Mouse (Mus musculus) kidney, adult 2 months (tissue): Measurements from ENCODE around the gene Dnm2. TPM values are rescaled to one million over a fixed set of nuclear protein-coding genes. Genes with fewer than 3 reads are reported as not detected.
"Not testable (repeated sequence)": the region's sequence is repeated elsewhere in the genome, so short reads cannot be mapped to it uniquely, and the experiment has no call there.

ENCODE experiments used
- DNase-seq: peaks from one replicate; pipeline ENCODE4 v3.0.0; 2021
- H3K27ac ChIP-seq: fragments of 200-500 bp; 2 replicates; pipeline ENCODE4 v1.5.1; 2012; ENCODE audit warnings: low read depth, low read length, control low read depth, inconsistent platforms; ENCODE audit not compliant: insufficient read depth
- H3K27me3 ChIP-seq: fragments of 200-500 bp; replicated peaks from 2 replicates; pipeline ENCODE4 v1.6.1; 2012; ENCODE audit warnings: mild to moderate bottlenecking, moderate library complexity, low read length, inconsistent platforms; ENCODE audit not compliant: control insufficient read depth, insufficient read depth
- H3K36me3 ChIP-seq: fragments of 200-500 bp; 2 replicates; pipeline ENCODE4 v1.6.1; 2012; ENCODE audit warnings: mild to moderate bottlenecking, moderate library complexity, low read length, inconsistent platforms; ENCODE audit not compliant: control insufficient read depth, insufficient read depth
- H3K4me1 ChIP-seq: fragments of 200-500 bp; 2 replicates; pipeline ENCODE4 v1.6.1; 2011; ENCODE audit warnings: low read length; ENCODE audit not compliant: control insufficient read depth, insufficient read depth
- H3K4me3 ChIP-seq: fragments of 200-500 bp; 2 replicates; pipeline ENCODE4 v1.5.1; 2011; ENCODE audit warnings: mild to moderate bottlenecking, low read depth, low read length, control low read depth; ENCODE audit not compliant: insufficient read depth
- CTCF ChIP-seq: fragments of 200-500 bp; conservative IDR thresholded peaks from 2 replicates; pipeline ENCODE4 v1.5.1; 2011; ENCODE audit warnings: low read depth, mild to moderate bottlenecking, control low read depth, low read length, moderate library complexity, mixed read lengths; ENCODE audit not compliant: insufficient read depth, insufficient read length
- POLR2A ChIP-seq: fragments of 200-500 bp; IDR thresholded peaks from one replicate; pipeline ENCODE4 v1.6.1; 2011; ENCODE audit warnings: low read depth, low read length, control low read depth
- WGBS: fragments of 180-500 bp; shearing (Covaris S2); methylation state at CpG from one replicate; pipeline ENCODE4 v1.1.7; 2018; 5-methylcytosine and 5-hydroxymethylcytosine counted together
- polyA plus RNA-seq: library from polyadenylated mRNA; depleted of rRNA; stranded (reverse); fragments of >200 nt; gene quantifications from 2 replicates; pipeline ENCODE4 v1.2.3, GENCODE M21; 2012

Dnm2 gene
- polyA plus RNA-seq, 1 experiment: 101 TPM

- H3K36me3 ChIP-seq: peaks cover 3% of the 10 kb centered on the region
- peak; percentile 73 for DNase-seq
Observed at GRCm38 (mm10) chr9:21469032-21470024, 44.6 kb downstream of the Dnm2 start.

GRCm38 (mm10) chr9:21472913-21473312, 48.2 kb downstream of the Dnm2 start:
- no peak for DNase-seq
- 87% methylated on average over 4 of the region's 4 CpGs for WGBS
- peaks cover 8% of the 10 kb centered on the region for H3K36me3 ChIP-seq

More at GRCm38 (mm10) chr9:21469032-21470024, 44.6 kb downstream of the Dnm2 start:
- Histone ChIP-seq H3K4me3 (no peak overlapping the region), H3K4me1 (no peaks in the 10 kb centered on the region), H3K27me3 (no peaks in the 10 kb centered on the region), H3K27ac (no peak overlapping the region)
- TF ChIP-seq POLR2A (no peak), CTCF (peak; percentile 65)
- 79% methylated on average over 20 of the region's 20 CpGs for WGBS

GRCm38 (mm10) chr9:21477707-21478106, 53.0 kb downstream of the Dnm2 start:
- DNase-seq: no peak
- Histone ChIP-seq H3K27me3 (no peaks in the 10 kb centered on the region), H3K36me3 (peaks cover 6% of the 10 kb centered on the region; the same call in 1 of the 2 replicates), H3K4me1 (no peaks in the 10 kb centered on the region), H3K27ac (no peak overlapping the region), H3K4me3 (no peak overlapping the region)
- TF ChIP-seq CTCF: no peak
- TF ChIP-seq POLR2A: no peak
- WGBS: 98% methylated on average over 6 of the region's 6 CpGs

More at GRCm38 (mm10) chr9:21472913-21473312, 48.2 kb downstream of the Dnm2 start:
- Histone ChIP-seq H3K4me1 (no peaks in the 10 kb centered on the region), H3K27ac (no peak overlapping the region), H3K27me3 (no peaks in the 10 kb centered on the region), H3K4me3 (no peak overlapping the region)
- TF ChIP-seq POLR2A (no peak), CTCF (no peak)

- Histone ChIP-seq H3K4me3 (no peak overlapping the region), H3K27me3 (no peaks in the 10 kb centered on the region), H3K36me3 (no peaks in the 10 kb centered on the region), H3K27ac (no peak overlapping the region), H3K4me1 (no peaks in the 10 kb centered on the region)
- WGBS: 88% methylated on average over 4 of the region's 4 CpGs
- TF ChIP-seq CTCF (no peak), POLR2A (no peak)
- no peak for DNase-seq
Observed at GRCm38 (mm10) chr9:21484065-21484464, 59.4 kb downstream of the Dnm2 start.

- 97% methylated on average over 1 of the region's 2 CpGs for whole genome bisulfite sequencing
- not testable (repeated sequence) for H3K27me3 ChIP-seq, H3K36me3 ChIP-seq, H3K4me1 ChIP-seq, DNase-seq, H3K27ac ChIP-seq, H3K4me3 ChIP-seq
Observed at GRCm38 (mm10) chr9:21488246-21488645, 63.5 kb downstream of the Dnm2 start.

GRCm38 (mm10) chr9:21490696-21491095, 66.0 kb downstream of the Dnm2 start:
- Histone ChIP-seq H3K27me3 (no peaks in the 10 kb centered on the region), H3K27ac (no peak overlapping the region), H3K36me3 (no peaks in the 10 kb centered on the region), H3K4me3 (no peak overlapping the region), H3K4me1 (no peaks in the 10 kb centered on the region)
- no peak for DNase-seq
- TF ChIP-seq POLR2A: no peak
- WGBS: 91% methylated on average over 9 of the region's 9 CpGs

GRCm38 (mm10) chr9:21493907-21494306, 69.2 kb downstream of the Dnm2 start:
- H3K27ac ChIP-seq: no peak overlapping the region
- H3K27me3 ChIP-seq: no peaks in the 10 kb centered on the region
- no peaks in the 10 kb centered on the region for H3K36me3 ChIP-seq
- TF ChIP-seq CTCF (no peak), POLR2A (no peak)
- H3K4me1 ChIP-seq: 0 out of 2 replicates have a peak, but pooled peaks cover 4% of the 10 kb centered on the region
- DNase-seq: no peak
- H3K4me3 ChIP-seq: no peak overlapping the region
- WGBS: 72% methylated on average over 2 of the region's 2 CpGs

- H3K4me1 ChIP-seq: 0 out of 2 replicates have a peak, but pooled peaks cover 4% of the 10 kb centered on the region
- no peak for DNase-seq
- TF ChIP-seq POLR2A (no peak), CTCF (no peak)
- no peaks in the 10 kb centered on the region for H3K27me3 ChIP-seq
- H3K27ac ChIP-seq: no peak overlapping the region
- 86% methylated on average over 9 of the region's 9 CpGs for WGBS
- H3K36me3 ChIP-seq: no peaks in the 10 kb centered on the region
- H3K4me3 ChIP-seq: no peak overlapping the region
Observed at GRCm38 (mm10) chr9:21494726-21495125, 70.0 kb downstream of the Dnm2 start.
